Mouse (Mus musculus) macrophage (primary cell): ENCODE results near the gene 1600002K03Rik. TPM values are rescaled to one million over a fixed set of nuclear protein-coding genes. Genes with fewer than 3 reads are reported as not detected.

Experiments
- H3K27ac ChIP-seq: fragments of 350-480 bp; formaldehyde crosslinking; 2 replicates; pipeline ENCODE4 v1.9.0; 2021
- H3K36me3 ChIP-seq: fragments of 350-480 bp; formaldehyde crosslinking; 2 replicates; pipeline ENCODE4 v1.9.0; 2021; ENCODE audit errors: inconsistent target
- H3K4me3 ChIP-seq: fragments of 350-480 bp; formaldehyde crosslinking; 2 replicates; pipeline ENCODE4 v1.9.0; 2021; ENCODE audit errors: inconsistent target
- H3K79me2 ChIP-seq: fragments of 350-480 bp; formaldehyde crosslinking; 2 replicates; pipeline ENCODE4 v1.9.0; 2021; ENCODE audit errors: inconsistent target
- WGBS: methylation state at CpG from one replicate; pipeline ENCODE4 v1.1.7; 2026; ENCODE audit warnings: inconsistent platforms; ENCODE audit not compliant: missing documents; 5-methylcytosine and 5-hydroxymethylcytosine counted together
- polyA plus RNA-seq: library from polyadenylated mRNA; stranded (reverse); fragments of 250-400 nt; gene quantifications from 3 replicates; pipeline ENCODE4 v1.2.4, GENCODE M21; 2018; ENCODE audit warnings: inconsistent platforms

The 1600002K03Rik gene
- polyA plus RNA-seq, 1 experiment from 2014 or later: 4.4 TPM

- Histone ChIP-seq H3K4me3 (no peak overlapping the region), H3K79me2 (peaks cover 20% of the 10 kb centered on the region), H3K27ac (peak overlapping the region; percentile 95; the same call in 1 of the 2 replicates), H3K36me3 (peaks cover 17% of the 10 kb centered on the region; the same call in 1 of the 2 replicates)
- WGBS: 88% methylated on average over 10 of the region's 10 CpGs
Observed at GRCm38 (mm10) chr10:80173955-80174640, 1.4 kb downstream of the 1600002K03Rik start.

GRCm38 (mm10) chr10:80174705-80175104 is 2.0 kb downstream of the 1600002K03Rik start:
- WGBS: 92% methylated on average over 2 of the region's 2 CpGs
- Histone ChIP-seq H3K27ac (no peak overlapping the region), H3K79me2 (peaks cover 14% of the 10 kb centered on the region), H3K4me3 (no peak overlapping the region), H3K36me3 (peaks cover 17% of the 10 kb centered on the region; the same call in 1 of the 2 replicates)

- Histone ChIP-seq H3K79me2 (peaks cover 4% of the 10 kb centered on the region; the same call in 1 of the 2 replicates), H3K4me3 (no peak overlapping the region), H3K27ac (no peak overlapping the region), H3K36me3 (peaks cover 8% of the 10 kb centered on the region; the same call in 1 of the 2 replicates)
- WGBS: 86% methylated on average over 2 of the region's 4 CpGs
Observed at GRCm38 (mm10) chr10:80175536-80176269, 3.0 kb downstream of the 1600002K03Rik start.

GRCm38 (mm10) chr10:80176270-80176834 is 3.6 kb downstream of the 1600002K03Rik start:
- Histone ChIP-seq H3K36me3 (peaks cover 1% of the 10 kb centered on the region; the same call in 1 of the 2 replicates), H3K4me3 (no peak overlapping the region), H3K27ac (no peak overlapping the region), H3K79me2 (no peaks in the 10 kb centered on the region)
- WGBS: 94% methylated on average over 5 of the region's 5 CpGs

- H3K4me3 ChIP-seq: no peak overlapping the region
Observed at GRCm38 (mm10) chr10:80177441-80178279, 4.9 kb downstream of the 1600002K03Rik start.

GRCm38 (mm10) chr10:80179068-80180051 is 6.6 kb downstream of the 1600002K03Rik start, which contains the start of gene Efna2:
Gene Efna2 (plus strand): TSS chr10:80179482.
- Histone ChIP-seq H3K36me3 (no peaks in the 10 kb centered on the region), H3K4me3 (no peak within 1 kb of the TSS), H3K27ac (no peak within 1 kb of the TSS), H3K79me2 (no peaks in the 10 kb centered on the region)
- 8% methylated on average over 54 of the region's 106 CpGs for WGBS

More at GRCm38 (mm10) chr10:80177441-80178279, 4.9 kb downstream of the 1600002K03Rik start:
- 89% methylated on average over 7 of the region's 7 CpGs for WGBS
- H3K27ac ChIP-seq: no peak overlapping the region
- H3K79me2 ChIP-seq: no peaks in the 10 kb centered on the region
- H3K36me3 ChIP-seq: no peaks in the 10 kb centered on the region

GRCm38 (mm10) chr10:80180288-80180687 is 7.5 kb downstream of the 1600002K03Rik start:
- WGBS: 68% methylated on average over 6 of the region's 6 CpGs
- Histone ChIP-seq H3K4me3 (no peak overlapping the region), H3K36me3 (no peaks in the 10 kb centered on the region)

GRCm38 (mm10) chr10:80180823-80181222 is 8.1 kb downstream of the 1600002K03Rik start:
- no peaks in the 10 kb centered on the region for H3K79me2 ChIP-seq
- no peaks in the 10 kb centered on the region for H3K36me3 ChIP-seq
- H3K4me3 ChIP-seq: no peak overlapping the region
- WGBS: 81% methylated on average over 5 of the region's 5 CpGs
- H3K27ac ChIP-seq: no peak overlapping the region

More at GRCm38 (mm10) chr10:80180288-80180687, 7.5 kb downstream of the 1600002K03Rik start:
- Histone ChIP-seq H3K79me2 (no peaks in the 10 kb centered on the region), H3K27ac (no peak overlapping the region)

- H3K27ac ChIP-seq: no peak overlapping the region
- no peak overlapping the region for H3K4me3 ChIP-seq
- H3K36me3 ChIP-seq: no peaks in the 10 kb centered on the region
- no peaks in the 10 kb centered on the region for H3K79me2 ChIP-seq
- 90% methylated on average over 7 of the region's 7 CpGs for WGBS
Observed at GRCm38 (mm10) chr10:80182547-80182946, 9.8 kb downstream of the 1600002K03Rik start.

GRCm38 (mm10) chr10:80186649-80187048 is 13.9 kb downstream of the 1600002K03Rik start:
- no peaks in the 10 kb centered on the region for H3K36me3 ChIP-seq
- no peaks in the 10 kb centered on the region for H3K79me2 ChIP-seq
- no peak overlapping the region for H3K27ac ChIP-seq
- WGBS: 22% methylated on average over 27 of the region's 27 CpGs
- H3K4me3 ChIP-seq: no peak overlapping the region

GRCm38 (mm10) chr10:80187739-80188138 is 15.0 kb downstream of the 1600002K03Rik start:
- no peak overlapping the region for H3K4me3 ChIP-seq
- H3K27ac ChIP-seq: no peak overlapping the region
- WGBS: 90% methylated on average over 10 of the region's 10 CpGs

GRCm38 (mm10) chr10:80188453-80189024 is 15.8 kb downstream of the 1600002K03Rik start:
- 89% methylated on average over 10 of the region's 15 CpGs for whole genome bisulfite sequencing
- Histone ChIP-seq H3K27ac (no peak overlapping the region), H3K4me3 (no peak overlapping the region), H3K36me3 (no peaks in the 10 kb centered on the region), H3K79me2 (no peaks in the 10 kb centered on the region)

More at GRCm38 (mm10) chr10:80187739-80188138, 15.0 kb downstream of the 1600002K03Rik start:
- H3K79me2 ChIP-seq: no peaks in the 10 kb centered on the region
- H3K36me3 ChIP-seq: no peaks in the 10 kb centered on the region

- Histone ChIP-seq H3K79me2 (no peaks in the 10 kb centered on the region), H3K27ac (no peak overlapping the region), H3K36me3 (no peaks in the 10 kb centered on the region), H3K4me3 (no peak overlapping the region)
- WGBS: 8% methylated on average over 21 of the region's 21 CpGs
Observed at GRCm38 (mm10) chr10:80189999-80190398, 17.3 kb downstream of the 1600002K03Rik start.
